Mouse (Mus musculus) myocyte (in vitro differentiated cells): ENCODE measurements around the gene Olfr56. TPM values are rescaled to one million over a fixed set of nuclear protein-coding genes. Genes with fewer than 3 reads are reported as not detected.

Experiments
- H3K27me3 ChIP-seq: one replicate; pipeline ENCODE4 v1.6.1; 2011; ENCODE audit not compliant: control insufficient read depth, insufficient read depth, insufficient read length
- H3K36me3 ChIP-seq: one replicate; pipeline ENCODE4 v1.6.1; 2011; ENCODE audit not compliant: control insufficient read depth, insufficient read depth
- H3K4me2 ChIP-seq: one replicate; pipeline ENCODE4 v1.6.1; 2011; ENCODE audit warnings: low read depth, control low read depth
- H3K4me3 ChIP-seq: one replicate; pipeline ENCODE4 v1.5.1; 2011; ENCODE audit warnings: mild to moderate bottlenecking, control low read depth, moderate library complexity
- H3K79me2 ChIP-seq: one replicate; pipeline ENCODE4 v1.6.1; 2011; ENCODE audit not compliant: control insufficient read depth, insufficient read depth
- H3ac ChIP-seq: one replicate; pipeline ENCODE4 v1.6.1; 2011; ENCODE audit not compliant: control insufficient read depth, insufficient read length
- CEBPB ChIP-seq: IDR thresholded peaks from 2 replicates; pipeline ENCODE4 v1.6.1; 2011; ENCODE audit warnings: mild to moderate bottlenecking, moderate library complexity; ENCODE audit not compliant: poor library complexity, insufficient read depth, severe bottlenecking
- E2F4 ChIP-seq: IDR thresholded peaks from one replicate; pipeline ENCODE4 v1.6.1; 2011; ENCODE audit warnings: mild to moderate bottlenecking, control low read depth, moderate library complexity; ENCODE audit not compliant: insufficient read depth
- MAX ChIP-seq: IDR thresholded peaks from one replicate; pipeline ENCODE4 v1.6.1; 2011; ENCODE audit warnings: low read depth, mild to moderate bottlenecking, control low read depth
- MYOD1 ChIP-seq, 3 experiments: IDR thresholded peaks; one replicate each; pipeline ENCODE4 v1.6.1; 2011; ENCODE audit warnings: control low read depth in 2 of 3, low read depth in 2 of 3, mild to moderate bottlenecking in 2 of 3, moderate library complexity in 1 of 3; ENCODE audit not compliant: insufficient read length in 2 of 3, control insufficient read depth in 1 of 3
- MYOG ChIP-seq, 3 experiments: IDR thresholded peaks; one replicate each; pipeline ENCODE4 v1.6.1; 2011; ENCODE audit warnings: control low read depth in 2 of 3, low read depth in 2 of 3, mild to moderate bottlenecking in 2 of 3; ENCODE audit not compliant: insufficient read length in 2 of 3, control insufficient read depth in 1 of 3, insufficient read depth in 1 of 3
- POLR2A ChIP-seq: IDR thresholded peaks from one replicate; pipeline ENCODE4 v1.6.1; 2011; ENCODE audit warnings: low read depth, mild to moderate bottlenecking, control low read depth, moderate library complexity; ENCODE audit not compliant: insufficient read length
- POLR2AphosphoS2 ChIP-seq: IDR thresholded peaks from one replicate; pipeline ENCODE4 v1.6.1; 2011; ENCODE audit warnings: low read depth, control low read depth; ENCODE audit not compliant: insufficient read length
- REST ChIP-seq: IDR thresholded peaks from one replicate; pipeline ENCODE4 v1.6.1; 2011; ENCODE audit warnings: mild to moderate bottlenecking, control low read depth, moderate library complexity; ENCODE audit not compliant: insufficient read depth, insufficient read length
- SRF ChIP-seq: IDR thresholded peaks from one replicate; pipeline ENCODE4 v1.6.1; 2011; ENCODE audit warnings: low read depth; ENCODE audit not compliant: control insufficient read depth, insufficient read length
- TCF12 ChIP-seq: IDR thresholded peaks from one replicate; pipeline ENCODE4 v1.6.1; 2011; ENCODE audit warnings: mild to moderate bottlenecking, control low read depth; ENCODE audit not compliant: poor library complexity, insufficient read depth, severe bottlenecking
- TCF3 ChIP-seq: IDR thresholded peaks from one replicate; pipeline ENCODE4 v1.6.1; 2011; ENCODE audit warnings: low read depth, control low read depth; ENCODE audit not compliant: insufficient read length
- USF1 ChIP-seq: IDR thresholded peaks from one replicate; pipeline ENCODE4 v1.6.1; 2011; ENCODE audit warnings: low read depth, mild to moderate bottlenecking, control low read depth, moderate library complexity
- polyA plus RNA-seq: library from polyadenylated mRNA; unstranded; fragments of >200 nt; fragmentation: generic; extraction: Trizol; gene quantifications from one replicate; pipeline ENCODE4 v1.2.1, GENCODE M21; 2012; ENCODE audit warnings: missing spikeins

Gene Olfr56
- polyA plus RNA-seq, 1 experiment: 0.05 TPM

GRCm38 (mm10) chr11:49084875-49085274 is 106.2 kb downstream of the Olfr56 start:
- H3K79me2 ChIP-seq: no peaks in the 10 kb centered on the region
- peak overlapping the region; percentile 49 for H3K4me2 ChIP-seq
- no peak overlapping the region for H3K4me3 ChIP-seq
- H3ac ChIP-seq: no peak overlapping the region
- no peak for TF ChIP-seq TCF12
- no peak for TF ChIP-seq CEBPB
- TF ChIP-seq TCF3: no peak
- TF ChIP-seq USF1: no peak
- TF ChIP-seq REST: no peak
- no peak for TF ChIP-seq POLR2A
- no peak for TF ChIP-seq POLR2AphosphoS2
- no peak for TF ChIP-seq MAX
- no peak for TF ChIP-seq SRF
- TF ChIP-seq MYOD1 (IDR thresholded peaks at IDR 0.05; ENCODE audit: control insufficient read depth in 1 of 3, insufficient read length in 2 of 3, low read depth in 2 of 3): no peak
- TF ChIP-seq E2F4: no peak
- TF ChIP-seq MYOG (IDR thresholded peaks at IDR 0.05; ENCODE audit: control insufficient read depth in 1 of 3, insufficient read depth in 1 of 3, insufficient read length in 2 of 3, low read depth in 2 of 3): no peak
- no peaks in the 10 kb centered on the region for H3K27me3 ChIP-seq
- H3K36me3 ChIP-seq: no peaks in the 10 kb centered on the region

DNA sequence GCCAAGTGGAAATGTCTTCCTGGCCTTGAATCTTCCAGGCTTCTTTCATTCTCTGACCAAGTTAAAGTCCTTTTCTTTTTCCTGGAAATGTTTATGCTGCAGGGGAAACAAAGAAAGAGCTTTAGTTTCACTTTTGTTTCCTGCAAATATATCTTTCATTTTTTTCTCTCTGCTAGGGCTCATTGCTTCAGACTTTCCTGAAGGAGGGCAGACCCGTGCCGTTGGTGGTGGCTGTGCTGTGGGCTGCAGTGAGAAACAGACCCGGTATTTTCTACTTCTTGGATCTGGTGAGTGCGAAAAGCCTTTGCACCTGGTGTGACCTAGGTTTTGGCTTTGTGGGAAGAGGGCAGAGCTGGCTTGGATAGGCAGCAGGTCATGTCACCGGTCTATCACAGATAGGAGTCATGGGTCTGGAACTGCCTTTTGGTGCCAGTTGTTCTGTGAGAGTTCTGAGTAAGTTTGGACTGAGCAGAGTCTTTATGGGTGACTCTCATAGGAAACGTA is 108.2 kb downstream of the Olfr56 start:
- no peak overlapping the region for H3ac ChIP-seq
- H3K4me2 ChIP-seq: peak overlapping the region; percentile 44
- H3K79me2 ChIP-seq: no peaks in the 10 kb centered on the region
- TF ChIP-seq TCF12 (no peak), MYOD1 (IDR thresholded peaks at IDR 0.05; ENCODE audit: control insufficient read depth in 1 of 3, insufficient read length in 2 of 3, low read depth in 2 of 3) (no peak), SRF (no peak), POLR2AphosphoS2 (no peak), MYOG (IDR thresholded peaks at IDR 0.05; ENCODE audit: control insufficient read depth in 1 of 3, insufficient read depth in 1 of 3, insufficient read length in 2 of 3, low read depth in 2 of 3) (no peak), MAX (no peak), USF1 (no peak), REST (no peak), POLR2A (no peak), CEBPB (no peak), TCF3 (no peak), E2F4 (no peak)
- no peak overlapping the region for H3K4me3 ChIP-seq
- H3K27me3 ChIP-seq: no peaks in the 10 kb centered on the region
- no peaks in the 10 kb centered on the region for H3K36me3 ChIP-seq

DNA sequence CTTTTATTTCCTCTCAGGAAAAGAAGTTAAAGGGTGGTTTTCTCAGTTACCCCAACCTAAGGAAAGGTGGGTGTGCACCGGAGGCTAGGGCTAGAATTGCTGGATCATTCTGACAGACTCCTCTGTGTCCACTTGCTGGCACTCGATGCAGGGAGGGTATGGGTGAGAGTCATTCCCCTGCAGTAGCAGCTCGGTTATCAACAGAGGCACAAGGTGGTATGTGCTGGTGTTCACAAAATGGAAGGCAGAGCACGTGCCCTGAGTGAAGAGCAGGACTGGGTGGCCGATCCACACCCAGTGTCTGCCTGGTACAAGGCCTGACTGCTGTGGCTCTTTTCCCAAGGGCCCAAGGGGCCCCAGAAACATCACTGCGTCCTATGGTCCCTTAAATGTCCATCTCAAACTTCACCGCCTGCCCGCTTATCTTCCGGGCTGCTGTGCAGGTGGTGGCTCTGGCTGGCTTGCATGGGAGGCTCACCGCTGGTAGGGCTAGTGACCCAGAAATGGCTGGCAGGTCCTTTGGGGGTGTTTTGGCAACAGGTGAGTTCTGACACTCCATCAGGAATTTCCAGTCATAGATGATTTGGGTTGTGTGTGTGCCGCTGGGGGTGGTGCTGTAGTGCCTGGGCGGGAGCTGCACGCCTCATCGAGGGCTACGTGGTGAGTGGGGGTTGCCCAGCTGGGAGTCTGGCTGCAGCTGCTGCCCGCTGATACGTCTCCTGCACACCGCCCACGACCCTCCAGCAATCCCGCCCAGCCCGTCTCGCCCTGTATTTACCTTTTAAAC is 109.3 kb downstream of the Olfr56 start:
- TF ChIP-seq USF1: no peak
- TF ChIP-seq CEBPB: no peak
- peak; percentile 15 for TF ChIP-seq TCF3
- TF ChIP-seq E2F4: no peak
- TF ChIP-seq TCF12: no peak
- peak in 2 of 3 experiments; percentile 80 to 87 for TF ChIP-seq MYOG (IDR thresholded peaks at IDR 0.05; ENCODE audit: control insufficient read depth in 1 of 3, insufficient read depth in 1 of 3, insufficient read length in 2 of 3, low read depth in 2 of 3)
- no peak for TF ChIP-seq MAX
- TF ChIP-seq REST: no peak
- no peak for TF ChIP-seq POLR2AphosphoS2
- peak in 2 of 3 experiments; percentile 90 to 96 for TF ChIP-seq MYOD1 (IDR thresholded peaks at IDR 0.05; ENCODE audit: control insufficient read depth in 1 of 3, insufficient read length in 2 of 3, low read depth in 2 of 3)
- peak; percentile 30 for TF ChIP-seq POLR2A
- no peak for TF ChIP-seq SRF
- no peaks in the 10 kb centered on the region for H3K79me2 ChIP-seq
- no peaks in the 10 kb centered on the region for H3K36me3 ChIP-seq
- H3K4me2 ChIP-seq: peak overlapping the region; percentile 24
- H3K4me3 ChIP-seq: no peak overlapping the region
- H3K27me3 ChIP-seq: no peaks in the 10 kb centered on the region
- no peak overlapping the region for H3ac ChIP-seq

- Histone ChIP-seq H3K4me3 (no peak overlapping the region), H3ac (no peak overlapping the region), H3K4me2 (no peak overlapping the region), H3K79me2 (no peaks in the 10 kb centered on the region), H3K36me3 (no peaks in the 10 kb centered on the region), H3K27me3 (no peaks in the 10 kb centered on the region)
- no peak for TF ChIP-seq REST
Observed at GRCm38 (mm10) chr11:49088990-49089652, 110.4 kb downstream of the Olfr56 start.
